Mouse (Mus musculus): ENCODE data around the gene Serhl. TPM values are rescaled to one million over a fixed set of nuclear protein-coding genes. Genes with fewer than 3 reads are reported as not detected.

Gene Serhl
- polyA plus RNA-seq, 1 experiment = 91.7 TPM

- no peak overlapping the region for H3K27ac ChIP-seq (replicated peaks; ENCODE audit: low read depth, low read length)
- no peak overlapping the region for H3K4me3 ChIP-seq (ENCODE audit: insufficient read depth, low read depth, low read length)
- no peaks in the 10 kb centered on the region for H3K4me1 ChIP-seq (ENCODE audit: control insufficient read depth, insufficient read depth, insufficient read length, low read length)
Observed at GRCm38 (mm10) chr15:83158587-83159160, 69.4 kb downstream of the Serhl start.

GRCm38 (mm10) chr15:83159823-83160222 is 70.5 kb downstream of the Serhl start:
- no peak overlapping the region for H3K4me3 ChIP-seq (ENCODE audit: insufficient read depth, low read depth, low read length)
- H3K27ac ChIP-seq (replicated peaks; ENCODE audit: low read depth, low read length) = no peak overlapping the region
- H3K4me1 ChIP-seq (ENCODE audit: control insufficient read depth, insufficient read depth, insufficient read length, low read length) = no peaks in the 10 kb centered on the region

- Histone ChIP-seq H3K27ac (replicated peaks; ENCODE audit: low read depth, low read length) (no peak overlapping the region), H3K4me3 (ENCODE audit: insufficient read depth, low read depth, low read length) (no peak overlapping the region), H3K4me1 (ENCODE audit: control insufficient read depth, insufficient read depth, insufficient read length, low read length) (no peaks in the 10 kb centered on the region)
Observed at GRCm38 (mm10) chr15:83160561-83160960, 71.3 kb downstream of the Serhl start.

- H3K27ac ChIP-seq (replicated peaks; ENCODE audit: low read depth, low read length) = no peak overlapping the region
- H3K4me3 ChIP-seq (ENCODE audit: insufficient read depth, low read depth, low read length) = no peak overlapping the region
- H3K4me1 ChIP-seq (ENCODE audit: control insufficient read depth, insufficient read depth, insufficient read length, low read length) = peaks cover 5% of the 10 kb centered on the region
Observed at GRCm38 (mm10) chr15:83161062-83161748, 71.9 kb downstream of the Serhl start.

- H3K4me1 ChIP-seq (ENCODE audit: control insufficient read depth, insufficient read depth, insufficient read length, low read length) = peaks cover 13% of the 10 kb centered on the region
- no peak overlapping the region for H3K4me3 ChIP-seq (ENCODE audit: insufficient read depth, low read depth, low read length)
- H3K27ac ChIP-seq (replicated peaks; ENCODE audit: low read depth, low read length) = no peak overlapping the region
Observed at GRCm38 (mm10) chr15:83162001-83162400, 72.7 kb downstream of the Serhl start.

- no peak overlapping the region for H3K4me3 ChIP-seq (ENCODE audit: insufficient read depth, low read depth, low read length)
- no peak overlapping the region for H3K27ac ChIP-seq (replicated peaks; ENCODE audit: low read depth, low read length)
- peaks cover 20% of the 10 kb centered on the region for H3K4me1 ChIP-seq (ENCODE audit: control insufficient read depth, insufficient read depth, insufficient read length, low read length)
Observed at GRCm38 (mm10) chr15:83162818-83163485, 73.6 kb downstream of the Serhl start.

- H3K4me3 ChIP-seq (ENCODE audit: insufficient read depth, low read depth, low read length) = no peak overlapping the region
- peak overlapping the region; percentile 54 for H3K27ac ChIP-seq (replicated peaks; ENCODE audit: low read depth, low read length)
- H3K4me1 ChIP-seq (ENCODE audit: control insufficient read depth, insufficient read depth, insufficient read length, low read length) = peaks cover 31% of the 10 kb centered on the region
Observed at GRCm38 (mm10) chr15:83164971-83165471, 75.7 kb downstream of the Serhl start.

GRCm38 (mm10) chr15:83165526-83166315 is 76.4 kb downstream of the Serhl start:
- Histone ChIP-seq H3K4me3 (ENCODE audit: insufficient read depth, low read depth, low read length) (no peak overlapping the region), H3K4me1 (ENCODE audit: control insufficient read depth, insufficient read depth, insufficient read length, low read length) (peaks cover 31% of the 10 kb centered on the region), H3K27ac (replicated peaks; ENCODE audit: low read depth, low read length) (peak overlapping the region; percentile 58)

Other genes with a start within 250 kb of the Serhl start
- 15.4 and 18.2 TPM in 2 replicates for gene Tcf20, start 101.6 kb upstream of the Serhl start, polyA plus RNA-seq (2012; ENCODE audit: insufficient read depth, insufficient read length, missing spikeins)
- gene Nfam1, start 56.2 kb upstream of the Serhl start, polyA plus RNA-seq (2012; ENCODE audit: insufficient read depth, insufficient read length, missing spikeins) = 1.9 and 2.1 TPM in 2 replicates
- 14.4 and 18.3 TPM in 2 replicates for gene Rrp7a, start 33.3 kb downstream of the Serhl start, polyA plus RNA-seq (2012; ENCODE audit: insufficient read depth, insufficient read length, missing spikeins)
- gene Poldip3, start 59.9 kb downstream of the Serhl start, polyA plus RNA-seq (2012; ENCODE audit: insufficient read depth, insufficient read length, missing spikeins) = 14.0 and 18.5 TPM in 2 replicates
- 84.4 and 166 TPM in 2 replicates for gene Cyb5r3, start 83.1 kb downstream of the Serhl start, polyA plus RNA-seq (2012; ENCODE audit: insufficient read depth, insufficient read length, missing spikeins)
- gene A4galt, start 162.3 kb downstream of the Serhl start, polyA plus RNA-seq (2012; ENCODE audit: insufficient read depth, insufficient read length, missing spikeins) = 2.9 TPM in 2 replicates